Mouse (Mus musculus): ENCODE results near the gene Tgif2.
"Not testable (repeated sequence)": the region's sequence is repeated elsewhere in the genome, so short reads cannot be mapped to it uniquely, and the experiment has no call there.

Gene Tgif2

DNA sequence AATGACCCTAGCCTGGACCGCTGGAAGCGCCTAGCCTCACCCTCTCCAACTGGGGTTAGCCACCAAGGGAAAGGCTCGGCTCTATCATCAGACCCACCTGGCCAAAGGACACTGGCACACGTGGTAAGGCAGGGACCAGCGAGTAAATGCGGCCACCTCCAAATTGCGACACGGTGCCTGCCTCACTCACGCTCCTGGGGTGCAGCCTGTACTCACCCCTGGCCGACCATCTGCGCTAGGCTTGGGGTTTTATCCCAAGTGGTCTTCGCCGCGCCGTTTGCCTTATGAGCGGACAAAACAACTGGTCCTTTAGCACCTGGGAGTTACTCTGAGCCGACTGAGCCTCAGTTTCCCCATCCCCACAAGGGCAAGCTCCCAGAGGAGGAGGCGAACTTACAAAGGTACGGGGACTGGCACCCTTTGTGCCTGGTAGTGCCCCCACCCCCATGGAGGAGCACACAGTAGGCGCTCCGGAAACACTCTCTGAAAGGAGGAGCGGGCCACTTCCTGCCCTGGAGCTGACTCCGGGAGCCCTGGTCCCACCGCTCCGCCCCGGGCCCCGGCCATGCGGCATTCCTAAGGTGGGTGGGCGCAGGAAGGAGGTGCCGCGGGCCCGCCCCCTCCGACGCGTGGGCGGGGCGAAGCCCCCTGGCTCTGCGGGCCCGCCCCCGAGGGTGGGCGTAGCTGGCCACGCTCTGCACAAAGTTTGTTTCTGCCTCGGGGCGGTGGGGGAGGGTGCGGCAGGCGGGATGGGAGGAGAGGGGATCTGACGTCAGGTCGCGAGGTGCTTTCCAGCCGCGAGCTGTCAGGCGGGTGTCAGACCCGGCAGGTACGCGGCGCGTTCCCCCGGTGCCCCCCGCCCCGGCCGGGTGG is at the start of gene Tgif2:
TSS of gene Tgif2 (plus strand) at position 689 of the 873 bp plus-strand sequence.
- in situ Hi-C loops (cut with MboI, MseI) = no loop called here

DNA sequence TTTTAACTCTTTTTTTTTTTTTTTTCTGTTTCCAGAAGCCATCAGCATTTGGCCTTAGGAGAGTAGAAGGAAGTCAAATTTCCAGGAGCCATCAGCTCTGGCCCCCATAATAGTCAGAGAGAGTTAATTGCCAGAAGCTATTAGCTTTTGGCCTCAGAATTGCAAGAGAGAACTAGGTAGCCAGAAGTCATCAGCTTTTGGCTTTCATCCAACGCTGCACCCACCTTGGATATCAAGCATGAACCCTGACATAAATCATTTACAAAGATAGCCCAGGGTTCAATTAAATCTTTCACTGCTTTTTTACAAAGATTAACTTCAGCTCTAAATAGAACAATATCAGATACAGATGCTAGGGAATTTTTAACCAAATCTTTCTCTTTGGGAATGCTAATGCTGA is 41.3 kb upstream of the Tgif2 start:
- in situ Hi-C loops (cut with MboI, MseI) = no loop called here

DNA sequence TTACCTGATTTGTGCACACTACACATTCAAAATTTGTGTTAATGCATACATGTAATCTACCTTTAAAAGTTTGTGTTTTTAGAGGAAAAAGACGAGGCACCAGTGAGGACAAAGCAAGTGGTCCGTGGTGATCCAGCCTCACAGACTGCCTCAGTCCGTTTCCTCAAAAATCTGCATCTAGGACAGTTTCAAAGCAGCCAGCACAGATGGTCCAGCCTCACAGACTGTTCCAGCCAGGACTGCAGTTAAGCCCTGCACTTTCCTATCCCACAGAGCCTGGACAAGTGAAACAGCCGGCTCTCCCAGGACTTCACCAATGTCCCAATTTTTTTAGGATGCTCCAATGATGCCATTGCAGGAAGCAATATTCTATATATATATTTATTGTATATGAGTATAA is 38.8 kb upstream of the Tgif2 start:
- in situ Hi-C loops (cut with MboI, MseI) = no loop called here

DNA sequence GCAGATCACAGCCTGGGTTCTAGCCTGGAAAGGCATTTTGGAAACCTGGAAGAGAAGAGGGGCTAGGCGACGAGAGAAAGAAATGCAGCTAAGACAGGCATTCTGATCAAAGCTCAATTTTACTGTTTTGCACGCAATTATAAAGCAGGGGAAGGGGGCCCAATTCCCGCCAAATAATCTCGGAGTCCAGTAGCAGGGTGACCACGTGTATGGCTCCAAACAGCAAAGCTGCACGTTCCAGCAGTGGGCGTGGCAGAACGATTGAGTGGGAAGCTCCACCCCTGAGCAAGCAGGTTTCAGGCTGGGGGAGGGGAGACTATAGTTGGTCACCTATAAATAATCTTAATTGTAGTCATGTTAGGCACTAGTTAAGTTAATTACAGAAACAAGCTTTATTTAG is 37.7 kb upstream of the Tgif2 start:
- in situ Hi-C loops (cut with MboI, MseI) = not testable (repeated sequence)

DNA sequence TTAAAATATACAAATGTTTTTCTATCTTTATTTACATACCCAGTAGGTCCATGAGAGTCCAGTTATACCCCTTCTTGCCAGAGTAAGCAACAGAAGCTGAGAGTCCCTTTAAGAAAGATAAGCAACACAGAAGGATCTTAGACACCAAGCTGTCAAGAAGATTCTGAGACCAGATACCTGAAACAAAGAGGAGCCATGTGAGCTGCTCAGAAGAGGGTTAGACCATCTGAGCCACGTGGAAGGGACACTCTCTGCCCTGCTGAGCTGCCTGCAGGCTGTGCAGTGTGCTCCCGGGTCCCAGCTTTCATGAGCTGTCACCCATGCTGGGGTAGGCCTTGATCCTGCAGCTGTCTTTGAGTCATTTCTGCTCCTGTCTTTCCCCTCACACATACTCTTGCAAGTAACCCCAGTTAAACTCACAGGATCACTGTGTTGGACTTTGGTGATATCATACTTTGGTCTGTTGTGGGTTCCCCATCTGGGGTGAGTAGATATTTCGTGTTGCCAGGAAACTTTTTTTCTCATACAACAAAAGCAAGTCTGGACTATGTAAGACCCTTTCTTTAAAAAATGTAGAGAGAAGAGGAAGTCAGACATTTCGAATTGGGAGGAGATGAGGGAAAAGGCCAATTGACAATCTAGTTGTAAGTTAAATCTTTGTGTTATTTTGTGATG is 36.0 kb upstream of the Tgif2 start:
- in situ Hi-C loops (cut with MboI, MseI) = no loop called here

DNA sequence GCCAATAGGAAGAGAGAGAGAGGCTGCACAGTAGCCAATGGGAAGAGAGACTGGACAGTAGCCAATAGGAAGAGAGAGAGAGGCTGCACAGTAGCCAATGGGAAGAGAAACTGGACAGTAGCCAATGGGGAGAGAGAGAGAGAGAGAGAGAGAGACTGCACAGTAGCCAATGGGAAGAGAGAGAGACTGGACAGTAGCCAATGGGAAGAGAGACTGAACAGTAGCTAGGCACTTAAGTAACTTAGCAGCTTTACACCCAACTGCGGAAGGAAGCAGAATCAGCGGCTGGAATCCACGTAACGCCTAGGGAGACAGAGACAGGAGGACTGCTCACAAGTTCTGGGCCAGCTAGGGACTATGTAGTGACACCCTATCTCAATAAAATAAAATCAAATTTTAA is 35.2 kb upstream of the Tgif2 start:
- in situ Hi-C loops (cut with MboI, MseI) = no loop called here

DNA sequence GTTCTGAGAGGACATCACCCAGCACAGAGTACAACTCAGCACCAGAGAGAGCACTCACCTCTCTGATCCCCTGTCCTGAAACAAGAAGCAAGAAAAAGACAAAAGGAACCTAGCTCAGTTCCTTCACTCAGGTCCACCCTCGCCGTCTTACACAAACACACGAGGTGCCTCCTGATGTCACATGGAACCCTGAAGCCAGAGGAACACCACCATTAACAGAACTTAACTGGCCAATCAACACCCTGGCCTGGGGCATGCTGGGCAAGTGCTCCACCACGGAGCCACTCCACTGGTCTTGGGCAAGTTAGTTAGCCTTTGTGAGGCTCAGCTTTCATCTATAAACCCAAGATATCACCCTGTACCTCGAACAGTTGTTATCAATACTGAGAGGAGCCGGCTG is 32.9 kb upstream of the Tgif2 start:
- in situ Hi-C loops (cut with MboI, MseI) = no loop called here

DNA sequence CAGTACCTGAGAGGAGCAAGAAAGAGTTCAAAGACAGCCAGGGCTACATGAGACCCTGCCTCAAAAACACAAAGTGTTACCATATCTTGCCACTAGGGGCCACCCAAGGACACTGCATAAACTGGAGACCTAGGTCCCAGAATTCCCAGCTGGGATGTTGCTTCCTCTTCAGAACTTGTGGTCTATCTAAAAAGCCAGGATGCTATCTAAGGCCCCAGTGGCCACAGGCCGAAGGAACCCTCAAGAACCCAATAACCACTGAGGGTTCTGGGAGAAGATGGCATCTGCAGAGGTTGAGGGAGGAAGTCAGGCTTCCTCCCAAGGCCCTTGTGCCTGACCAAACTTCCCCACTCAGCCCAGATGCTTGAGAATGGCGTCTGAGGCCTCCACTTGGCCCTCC is 30.2 kb upstream of the Tgif2 start:
- in situ Hi-C loops (cut with MboI, MseI) = no loop called here

DNA sequence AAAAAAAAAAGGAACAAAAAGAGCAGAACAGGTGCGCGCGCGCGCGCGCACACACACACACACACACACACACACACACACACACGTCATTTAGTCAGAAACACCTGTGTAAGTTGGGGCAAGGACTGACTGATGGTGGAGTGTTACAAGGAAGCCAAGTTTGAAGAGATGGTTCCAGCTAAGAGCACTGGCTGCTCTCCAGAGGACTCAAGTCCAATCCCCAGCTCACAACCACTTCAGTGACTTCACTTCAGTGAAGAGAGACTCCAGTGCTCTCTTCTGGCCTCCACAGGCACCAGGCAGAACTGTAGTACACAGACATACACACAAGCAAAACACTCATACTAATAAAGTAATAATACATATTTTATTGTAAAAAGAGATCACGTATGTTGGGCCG is 29.1 kb upstream of the Tgif2 start:
- in situ Hi-C loops (cut with MboI, MseI) = no loop called here

DNA sequence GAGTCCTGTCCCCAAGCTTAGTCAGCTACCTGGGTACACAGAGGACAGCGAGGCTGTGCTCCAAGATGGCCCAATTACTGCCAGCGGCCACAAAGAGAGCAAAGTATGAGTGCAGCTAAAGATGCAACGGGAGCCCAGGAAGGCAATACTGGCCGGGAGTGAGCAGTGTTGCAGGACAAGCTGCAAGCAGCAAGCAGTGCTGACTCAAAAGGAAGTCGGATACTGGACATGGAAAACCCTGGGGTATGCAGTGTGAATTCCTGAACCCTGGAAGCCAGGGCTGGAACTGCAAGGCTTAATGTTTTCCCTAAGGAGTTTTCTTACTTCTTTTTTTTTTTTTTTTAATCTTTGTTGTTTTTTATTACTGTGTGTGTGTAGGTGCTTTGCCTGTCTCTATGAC is 28.3 kb upstream of the Tgif2 start:
- in situ Hi-C loops (cut with MboI, MseI) = no loop called here

DNA sequence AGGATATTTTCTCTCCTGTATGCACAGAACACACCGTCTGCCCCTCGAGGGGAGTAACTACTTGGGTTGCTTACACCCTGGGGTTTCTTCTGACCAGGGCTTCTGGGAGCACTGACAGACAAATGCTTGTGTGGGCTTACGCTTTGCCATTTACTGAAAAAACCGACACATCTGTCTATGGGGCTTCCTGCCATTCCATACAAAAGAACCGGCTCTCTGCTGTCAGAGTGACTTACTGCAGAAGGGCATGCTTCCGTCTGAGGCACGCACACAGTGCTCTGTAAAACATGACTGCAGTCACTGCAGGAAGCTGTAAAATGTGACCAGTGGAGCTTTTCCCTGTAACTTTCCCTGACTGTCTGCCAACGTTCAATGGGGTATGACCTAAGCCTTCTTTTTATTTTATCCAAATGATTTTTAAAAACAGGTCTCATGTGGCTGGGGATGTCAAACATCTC is 25.4 kb upstream of the Tgif2 start:
- in situ Hi-C loops (cut with MboI, MseI) = no loop called here

DNA sequence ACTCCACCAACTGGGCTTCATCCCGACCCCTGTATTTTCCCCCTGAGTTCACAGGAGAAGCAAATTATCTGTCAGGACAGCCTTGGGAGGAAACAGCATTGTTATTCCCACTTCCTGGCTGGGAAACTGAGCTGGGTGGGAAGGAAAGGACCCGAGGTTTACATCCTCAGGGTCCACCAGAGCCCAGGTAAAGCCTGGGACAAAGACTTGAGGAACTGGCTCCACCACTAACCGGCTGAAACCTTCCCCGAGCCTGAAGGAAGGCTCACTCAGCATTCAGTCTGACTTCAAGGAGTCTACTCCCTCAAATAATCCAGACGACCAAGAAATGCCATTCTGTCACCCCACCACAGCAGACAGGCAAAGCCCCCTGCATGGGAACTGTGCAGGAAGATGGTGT is 24.9 kb upstream of the Tgif2 start:
- in situ Hi-C loops (cut with MboI, MseI) = no loop called here

DNA sequence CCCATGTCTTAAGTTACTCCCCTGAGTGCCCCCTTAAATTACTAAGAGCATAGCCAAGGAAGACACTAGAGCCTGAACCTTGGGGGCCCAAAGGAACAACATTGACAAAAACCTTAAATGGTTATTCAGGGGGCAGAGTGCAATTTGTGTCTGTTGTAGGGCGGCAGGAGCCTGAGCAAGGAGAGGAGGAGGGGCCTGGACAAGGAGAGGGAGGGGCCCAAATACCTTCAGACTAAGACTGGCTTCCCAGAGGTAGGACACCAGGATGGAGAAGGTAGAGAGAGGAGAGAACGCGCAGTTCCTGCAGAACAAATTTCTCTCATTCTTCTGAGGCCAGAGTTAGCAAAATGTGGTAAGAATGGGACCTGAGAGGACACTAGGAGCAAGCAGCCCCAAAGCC is 24.4 kb upstream of the Tgif2 start:
- in situ Hi-C loops (cut with MboI, MseI) = no loop called here

DNA sequence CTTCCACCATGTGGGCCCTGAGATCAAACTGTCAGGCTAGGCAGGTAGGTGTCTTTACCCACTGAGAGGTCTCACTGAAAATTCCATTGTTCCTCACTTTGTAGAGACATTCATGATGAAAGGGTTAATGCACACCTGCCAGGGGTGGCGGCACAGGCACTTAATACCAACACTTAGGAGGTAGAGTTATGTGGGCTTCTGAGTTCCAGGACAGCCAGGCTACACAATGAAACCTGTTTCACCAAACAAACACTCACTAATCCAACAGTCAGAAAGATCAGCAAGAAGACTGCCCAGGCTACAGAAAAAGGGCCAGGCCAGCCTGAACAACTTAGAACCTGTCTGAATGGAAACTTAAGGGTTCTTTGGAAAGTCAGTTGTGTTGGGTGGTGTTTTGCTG is 23.7 kb upstream of the Tgif2 start:
- in situ Hi-C loops (cut with MboI, MseI) = no loop called here

DNA sequence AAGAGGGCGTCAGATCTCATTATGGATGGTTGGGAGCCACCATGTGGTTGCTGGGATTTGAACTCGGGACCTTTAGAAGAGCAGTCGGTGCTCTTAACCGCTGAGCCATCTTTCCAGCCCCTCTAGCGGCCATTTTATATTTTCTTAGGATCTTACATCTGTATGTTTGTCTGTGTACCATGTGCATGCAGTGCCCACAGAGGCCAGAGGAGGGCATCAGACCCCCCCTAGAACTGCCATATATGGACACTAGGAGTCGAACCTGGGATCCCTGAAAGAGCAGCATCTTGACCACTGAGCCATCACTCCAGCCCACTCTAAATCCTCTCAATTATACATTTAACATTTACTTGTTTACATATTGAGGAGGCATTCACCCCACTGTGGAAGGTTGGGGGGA is 14.7 kb upstream of the Tgif2 start:
- in situ Hi-C loops (cut with MboI, MseI) = not testable (repeated sequence)

DNA sequence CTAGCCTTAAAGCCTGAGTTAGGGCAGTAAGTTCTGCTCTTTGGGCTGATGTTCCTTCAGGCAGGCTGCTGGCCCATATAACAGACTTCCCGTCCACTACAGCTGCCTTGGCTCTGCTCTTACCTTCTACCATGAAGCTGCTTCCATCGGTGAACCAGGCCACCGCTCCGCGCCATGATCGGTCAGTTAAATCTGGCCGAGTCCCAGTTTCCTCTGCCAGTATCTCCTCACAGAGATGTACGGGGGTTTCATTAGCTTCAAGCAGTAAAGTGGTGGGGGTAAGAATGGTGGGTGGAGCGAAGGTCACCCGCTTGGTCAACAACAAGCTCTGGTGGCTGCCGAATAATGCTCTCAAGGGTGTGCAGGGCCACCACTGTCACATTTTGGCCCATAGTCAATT is 5.5 kb upstream of the Tgif2 start:
- in situ Hi-C loops (cut with MboI, MseI) = no loop called here

DNA sequence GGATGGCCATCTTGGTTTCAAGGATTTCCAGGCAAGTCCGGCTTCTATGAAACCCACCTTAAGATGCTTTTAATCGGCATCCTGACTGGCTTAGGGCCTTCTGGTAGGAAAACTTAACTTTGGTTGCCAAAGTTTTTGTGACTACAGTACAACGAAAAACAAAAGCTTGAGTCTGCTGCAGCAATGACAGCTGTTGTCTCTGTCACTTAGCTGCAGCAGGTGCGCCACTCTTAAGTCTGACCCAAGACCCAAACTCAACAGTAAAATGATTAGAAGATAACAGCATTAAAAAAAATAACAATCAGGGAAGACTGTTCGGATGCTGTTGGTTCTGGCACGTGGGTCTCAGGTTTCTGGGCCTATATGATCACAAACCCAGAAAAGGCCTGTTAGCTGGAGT is 968 bp upstream of the Tgif2 start:
- in situ Hi-C loops (cut with MboI, MseI) = no loop called here

DNA sequence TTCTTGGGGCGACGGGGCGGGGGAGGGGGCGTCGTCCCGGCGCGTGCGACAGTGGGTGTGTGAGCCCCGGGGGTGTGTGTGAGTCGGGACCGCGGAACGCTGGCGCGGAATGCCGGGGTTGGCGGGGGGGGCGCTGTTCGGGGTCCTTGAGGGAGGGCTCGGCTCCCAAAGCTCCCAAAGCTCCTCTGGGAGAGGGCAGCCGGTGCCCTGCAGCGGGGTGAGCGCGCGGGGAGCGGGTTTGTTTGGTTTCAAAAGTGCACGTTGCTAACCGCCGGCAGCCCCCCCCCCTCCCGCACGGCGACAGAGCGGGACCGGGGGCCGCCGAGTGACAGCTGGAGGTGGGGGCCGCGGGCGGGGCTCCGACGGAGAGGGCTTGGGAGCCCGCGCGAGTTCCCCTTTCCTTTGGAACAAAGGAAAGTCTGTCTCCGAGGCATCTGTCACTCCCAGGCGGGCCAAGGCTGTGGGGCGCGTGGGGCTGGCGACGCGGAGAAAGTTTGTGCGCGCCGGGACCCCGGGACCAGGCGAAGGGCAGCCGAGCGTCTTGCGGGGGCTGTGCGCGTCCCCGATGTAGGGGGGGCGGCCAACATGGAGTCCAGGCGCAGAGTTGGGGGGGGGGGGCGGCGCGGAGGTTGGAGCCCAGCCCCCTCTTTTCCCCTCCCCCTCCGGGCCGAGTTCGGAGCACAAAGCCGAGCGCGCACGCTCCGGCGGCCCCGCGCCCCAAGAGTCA is 657 bp downstream of the Tgif2 start:
- in situ Hi-C loops (cut with MboI, MseI) = no loop called here

DNA sequence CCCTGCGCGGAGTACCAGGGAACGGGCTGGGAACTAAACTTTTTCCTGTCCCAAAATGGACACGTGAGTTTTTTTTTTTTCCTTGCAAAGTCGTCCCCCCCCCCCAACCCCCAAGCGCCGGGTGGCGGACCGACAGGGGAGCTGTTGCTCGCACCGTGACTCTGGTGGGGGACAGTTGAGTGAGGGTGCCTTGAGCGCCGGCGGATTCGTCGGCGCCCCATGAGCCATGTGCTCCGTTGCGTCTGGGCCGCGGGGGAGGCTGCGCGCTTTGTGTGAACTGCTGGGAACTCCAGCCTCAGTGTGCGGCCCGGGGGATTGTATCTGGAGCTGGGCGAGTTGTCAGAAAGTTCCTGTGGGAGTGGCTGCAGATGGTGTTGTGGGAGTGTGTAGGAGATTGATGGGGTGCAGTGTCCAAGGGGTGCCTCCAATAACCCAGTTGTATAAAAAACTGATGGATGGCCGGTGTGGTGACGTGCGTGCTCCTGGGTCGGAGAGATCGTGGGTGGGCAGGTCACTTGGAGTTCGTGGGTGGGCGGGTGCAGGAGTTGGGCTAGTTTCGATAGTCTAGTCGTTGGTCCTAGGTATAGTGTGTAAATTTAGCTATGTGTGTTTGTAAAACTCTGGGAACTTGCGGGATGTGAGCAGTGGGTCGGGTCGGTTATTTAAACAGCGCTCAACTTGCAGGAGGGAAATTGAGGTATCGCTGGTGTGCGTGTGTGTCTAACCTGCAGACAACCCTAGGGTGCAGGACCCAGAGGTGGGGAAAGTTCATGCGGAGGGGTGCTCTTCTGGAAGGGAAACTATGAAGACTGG is 1.4 kb downstream of the Tgif2 start:
- in situ Hi-C loops (cut with MboI, MseI) = no loop called here

DNA sequence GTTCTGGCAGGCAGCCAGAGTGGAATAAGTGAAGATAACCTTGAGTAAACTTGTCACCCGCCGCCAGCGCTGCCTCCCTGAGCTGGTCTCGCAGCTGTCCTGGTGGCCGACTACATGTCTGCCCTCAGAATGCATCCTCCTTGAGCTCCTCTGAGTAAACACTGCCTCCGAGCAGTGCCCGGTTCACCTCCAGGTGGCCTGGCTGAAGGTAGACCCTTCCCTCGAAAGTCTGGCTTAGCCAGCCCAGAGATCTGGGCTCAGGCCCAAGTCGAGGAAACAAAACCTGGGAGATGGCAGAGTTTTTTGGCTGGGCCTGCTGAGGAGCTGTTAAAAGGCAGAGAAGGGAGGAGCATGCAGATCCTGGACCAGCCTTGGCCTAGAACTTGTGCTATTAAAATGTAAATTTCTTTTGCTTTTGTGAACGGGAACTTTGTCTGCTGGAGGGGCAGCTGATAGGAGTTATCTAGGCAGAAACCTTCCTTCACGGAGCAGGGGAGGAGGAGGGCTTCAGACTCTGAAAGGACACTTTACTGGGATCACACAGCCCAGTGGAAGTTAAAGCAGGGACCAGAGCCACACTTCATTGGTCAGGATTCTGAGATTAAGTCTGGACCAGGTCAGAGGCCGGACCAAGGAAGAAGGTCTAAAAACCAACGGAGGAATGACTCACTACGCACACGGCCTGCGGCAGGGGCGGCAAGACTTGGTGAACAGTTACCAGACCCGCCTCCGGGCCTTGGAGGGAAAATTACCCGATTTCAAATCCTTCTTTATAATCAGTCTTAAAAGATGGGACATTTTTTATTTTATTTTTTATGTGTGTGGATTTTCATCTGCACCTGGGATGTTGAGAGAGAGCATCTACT is 2.3 kb downstream of the Tgif2 start:
- in situ Hi-C loops (cut with MboI, MseI) = no loop called here

DNA sequence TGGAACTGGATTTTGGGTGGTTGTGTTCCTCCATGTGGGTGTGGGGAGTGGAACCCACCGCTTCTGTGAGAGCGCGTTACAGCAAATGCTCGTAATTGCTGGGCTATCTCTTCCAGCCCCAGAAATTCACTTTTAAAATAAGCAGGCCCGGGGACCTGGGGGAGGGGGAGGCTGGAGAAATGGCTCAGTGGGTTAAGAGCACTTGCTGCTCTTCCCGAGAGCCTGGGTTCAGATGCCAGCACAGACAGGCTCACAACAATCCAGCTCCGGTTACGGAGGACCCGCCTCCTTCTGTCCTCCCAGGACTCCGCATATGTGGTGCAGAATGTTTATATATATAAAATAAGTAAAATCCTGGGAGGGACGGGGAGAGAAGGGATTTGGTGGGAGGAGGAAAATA is 2.9 kb downstream of the Tgif2 start:
- in situ Hi-C loops (cut with MboI, MseI) = no loop called here

All from T-helper 2 cell (primary cell).